Mouse (Mus musculus) heart, postnatal 0 days (tissue): Measurements from ENCODE around the gene Reep1. TPM values are rescaled to one million over a fixed set of nuclear protein-coding genes. Genes with fewer than 3 reads are reported as not detected.
A peak's percentile ranks its signal among the peaks of the same experiment; 100 is the strongest.

Experiments used
- ATAC-seq: fragments of 200-750 bp; cut with Nextera tagmentation; 2 replicates; pipeline ENCODE4 v1.8.0; 2017; ENCODE audit warnings: low read depth, moderate number of reproducible peaks, moderate library complexity; ENCODE audit not compliant: insufficient read depth
- DNase-seq: peaks from one replicate; pipeline ENCODE4 v3.0.0-alpha.2; 2016; ENCODE audit warnings: low spot score
- H3K27ac ChIP-seq: fragments of 300-500 bp; sonication (generic); 2 replicates; pipeline ENCODE4 v1.5.1; 2014; ENCODE audit warnings: low read depth, mild to moderate bottlenecking
- H3K27me3 ChIP-seq: fragments of 300-500 bp; sonication (generic); 2 replicates; pipeline ENCODE4 v1.6.1; 2014; ENCODE audit warnings: low read length, mixed read lengths; ENCODE audit not compliant: control insufficient read depth, insufficient read depth
- H3K36me3 ChIP-seq: fragments of 300-500 bp; sonication (generic); replicated peaks from 2 replicates; pipeline ENCODE4 v1.6.1; 2014; ENCODE audit warnings: low read length, mixed read lengths; ENCODE audit not compliant: control insufficient read depth, insufficient read depth
- H3K4me1 ChIP-seq: fragments of 300-500 bp; sonication (generic); 2 replicates; pipeline ENCODE4 v1.6.1; 2014; ENCODE audit warnings: antibody characterized with exemption; ENCODE audit not compliant: control insufficient read depth, insufficient read depth
- H3K4me2 ChIP-seq: fragments of 300-500 bp; sonication (generic); 2 replicates; pipeline ENCODE4 v1.6.1; 2014; ENCODE audit warnings: low read depth, mild to moderate bottlenecking, low read length, moderate library complexity
- H3K4me3 ChIP-seq: fragments of 300-500 bp; sonication (generic); 2 replicates; pipeline ENCODE4 v1.5.1; 2014; ENCODE audit warnings: low read depth, low read length
- H3K9ac ChIP-seq: fragments of 300-500 bp; sonication (generic); replicated peaks from 2 replicates; pipeline ENCODE4 v1.6.1; 2014; ENCODE audit warnings: low read depth, low read length, mixed read lengths
- H3K9me3 ChIP-seq: fragments of 300-500 bp; sonication (generic); replicated peaks from 2 replicates; pipeline ENCODE4 v1.6.1; 2016; ENCODE audit warnings: low read length; ENCODE audit not compliant: control insufficient read depth
- CTCF ChIP-seq: IDR thresholded peaks from 2 replicates; pipeline ENCODE4 v1.5.1; 2016; ENCODE audit warnings: antibody characterized with exemption, control low read depth, low read depth
- EP300 ChIP-seq: IDR thresholded peaks from 2 replicates; pipeline ENCODE4 v1.6.1; 2016; ENCODE audit warnings: antibody characterized with exemption, low read depth
- WGBS: fragments of 180-500 bp; shearing (Covaris S2); extraction: QIAGEN DNeasy Blood & Tissue Kit; methylation state at CpG from one replicate; pipeline ENCODE4 v1.1.7; 2014; 5-methylcytosine and 5-hydroxymethylcytosine counted together
- polyA plus RNA-seq: library from polyadenylated mRNA; unstranded; fragments of >200 nt; fragmentation: Nextera tagmentation; extraction: Ambion mirVana; gene quantifications from 2 replicates; pipeline ENCODE4 v1.2.1, GENCODE M21; 2015
- total RNA-seq: library from RNA; depleted of rRNA; stranded (reverse); fragments of >200 nt; gene quantifications from 2 replicates; pipeline ENCODE4 v1.2.3, GENCODE M21; 2014; ENCODE audit warnings: low replicate concordance

Reep1 gene
- total and polyA plus RNA-seq, 2 experiments from 2014 or later: 11.4 to 32.1 TPM

DNA sequence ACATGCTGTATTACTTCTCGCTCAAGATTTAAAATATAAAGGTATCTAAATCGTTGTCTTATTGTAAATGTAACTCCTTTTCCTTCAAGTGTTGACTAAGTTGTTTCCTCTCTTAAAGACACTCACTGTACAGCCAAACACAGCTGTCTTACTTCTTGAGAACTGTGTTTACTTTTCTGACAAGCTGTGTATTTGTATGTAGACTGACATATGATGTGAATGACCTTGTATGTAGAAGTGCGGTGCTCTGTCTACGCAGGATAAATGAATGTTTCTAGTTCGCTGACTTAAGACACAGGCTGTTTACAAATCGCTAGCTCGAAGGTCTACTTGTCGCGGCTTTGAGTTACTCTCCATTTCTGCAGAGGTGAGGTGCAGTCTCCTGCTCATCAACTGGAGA lies 102.5 kb downstream of the Reep1 start:
- H3K4me2 ChIP-seq: no peak overlapping the region
- 93% methylated on average over 9 of the region's 9 CpGs for WGBS
- peaks cover 12% of the 10 kb centered on the region; the same call in 1 of the 2 replicates for H3K4me1 ChIP-seq
- no peak for ATAC-seq
- no peak overlapping the region for H3K27ac ChIP-seq
- H3K36me3 ChIP-seq: peaks cover 36% of the 10 kb centered on the region
- no peak for DNase-seq
- no peaks in the 10 kb centered on the region for H3K9me3 ChIP-seq
- H3K9ac ChIP-seq: no peak overlapping the region
- H3K27me3 ChIP-seq: no peaks in the 10 kb centered on the region
- H3K4me3 ChIP-seq: no peak overlapping the region
- no peak for TF ChIP-seq EP300
- no peak for TF ChIP-seq CTCF

DNA sequence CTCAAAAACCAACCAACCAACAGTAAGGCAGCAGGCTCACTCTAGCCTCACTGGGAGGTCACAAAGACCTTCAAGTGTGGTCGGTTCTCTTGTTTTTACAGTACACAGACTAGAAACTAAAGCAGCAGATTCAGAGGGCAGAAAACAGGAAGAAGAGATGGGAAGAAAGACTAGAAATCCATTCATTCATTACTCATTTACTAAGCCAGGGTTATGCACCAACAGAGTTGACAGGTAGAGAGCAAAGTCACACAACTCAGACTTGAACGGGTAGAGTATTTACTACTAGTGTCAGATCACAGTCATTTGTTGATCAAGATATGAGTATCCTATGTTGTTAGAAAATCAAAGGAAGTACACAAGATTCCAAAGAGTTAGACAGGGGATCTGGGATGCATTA lies 105.5 kb downstream of the Reep1 start:
- ATAC-seq (no peak), DNase-seq (no peak)
- Histone ChIP-seq H3K9ac (no peak overlapping the region), H3K27ac (no peak overlapping the region), H3K27me3 (no peaks in the 10 kb centered on the region), H3K4me1 (no peaks in the 10 kb centered on the region), H3K36me3 (peaks cover 63% of the 10 kb centered on the region), H3K4me2 (no peak overlapping the region), H3K9me3 (no peaks in the 10 kb centered on the region), H3K4me3 (no peak overlapping the region)
- TF ChIP-seq EP300 (no peak), CTCF (no peak)
- WGBS: 68% methylated on average over 2 of the region's 2 CpGs

- TF ChIP-seq CTCF: no peak
- no peak for TF ChIP-seq EP300
- H3K36me3 ChIP-seq: peaks cover 42% of the 10 kb centered on the region
- whole genome bisulfite sequencing: 90% methylated on average over 5 of the region's 5 CpGs
- DNase-seq: no peak
- no peak overlapping the region for H3K27ac ChIP-seq
- no peaks in the 10 kb centered on the region for H3K9me3 ChIP-seq
- H3K4me1 ChIP-seq: peaks cover 17% of the 10 kb centered on the region; the same call in 1 of the 2 replicates
- no peak overlapping the region for H3K9ac ChIP-seq
- H3K4me2 ChIP-seq: no peak overlapping the region
- H3K4me3 ChIP-seq: no peak overlapping the region
- H3K27me3 ChIP-seq: no peaks in the 10 kb centered on the region
- ATAC-seq: no peak
Observed at GRCm38 (mm10) chr6:71819764-71820292, 112.5 kb downstream of the Reep1 start.

- H3K4me1 ChIP-seq: peaks cover 17% of the 10 kb centered on the region; the same call in 1 of the 2 replicates
- peak overlapping the region; percentile 57 for H3K9ac ChIP-seq
- H3K36me3 ChIP-seq: peaks cover 11% of the 10 kb centered on the region
- peak overlapping the region; percentile 71 for H3K4me2 ChIP-seq
- peak; percentile 16 for DNase-seq
- no peaks in the 10 kb centered on the region for H3K9me3 ChIP-seq
- H3K27ac ChIP-seq: peak overlapping the region; percentile 40
- no peak; the same call in 1 of the 2 replicates for ATAC-seq
- 1% methylated on average over 7 of the region's 7 CpGs for WGBS
- H3K4me3 ChIP-seq: peak overlapping the region; percentile 64
- no peak for TF ChIP-seq CTCF
- no peak for TF ChIP-seq EP300
- no peaks in the 10 kb centered on the region for H3K27me3 ChIP-seq
Observed at GRCm38 (mm10) chr6:71823085-71823484, 115.7 kb downstream of the Reep1 start.

- peaks cover 17% of the 10 kb centered on the region; the same call in 1 of the 2 replicates for H3K4me1 ChIP-seq
- peak overlapping the region; percentile 57 for H3K9ac ChIP-seq
- ATAC-seq: peak; percentile 92
- DNase-seq: peak; percentile 93
- no peaks in the 10 kb centered on the region for H3K9me3 ChIP-seq
- TF ChIP-seq EP300: no peak
- TF ChIP-seq CTCF: no peak
- peak overlapping the region; percentile 40 for H3K27ac ChIP-seq
- H3K27me3 ChIP-seq: no peaks in the 10 kb centered on the region
- WGBS: under 1% methylated on average over 19 of the region's 19 CpGs
- H3K4me3 ChIP-seq: peak overlapping the region; percentile 64
- peaks cover 7% of the 10 kb centered on the region; the same call in 1 of the 2 replicates for H3K36me3 ChIP-seq
- peak overlapping the region; percentile 71 for H3K4me2 ChIP-seq
Observed at GRCm38 (mm10) chr6:71823488-71823887, 116.1 kb downstream of the Reep1 start.

GRCm38 (mm10) chr6:71823961-71824360 lies 116.6 kb downstream of the Reep1 start:
- 0 out of 2 replicates have a peak overlapping the region, but pooled peaks have one; percentile 11 for H3K27ac ChIP-seq
- no peaks in the 10 kb centered on the region for H3K27me3 ChIP-seq
- peaks cover 17% of the 10 kb centered on the region; the same call in 1 of the 2 replicates for H3K4me1 ChIP-seq
- ATAC-seq (no peak), DNase-seq (no peak)
- 0 out of 2 replicates have a peak, but pooled peaks cover 2% of the 10 kb centered on the region for H3K36me3 ChIP-seq
- H3K9ac ChIP-seq: peak overlapping the region; percentile 57
- TF ChIP-seq CTCF (no peak), EP300 (no peak)
- WGBS: 19% methylated on average over 3 of the region's 3 CpGs
- H3K9me3 ChIP-seq: no peaks in the 10 kb centered on the region
- peak overlapping the region; percentile 71 for H3K4me2 ChIP-seq
- peak overlapping the region; percentile 64 for H3K4me3 ChIP-seq
